Mouse (Mus musculus) olfactory bulb, adult 2 months (tissue): ENCODE measurements around the gene Tctn1.

Experiments used
- CTCF ChIP-seq: fragments of 200-500 bp; IDR thresholded peaks from 2 replicates; pipeline ENCODE4 v1.5.1; 2012; ENCODE audit warnings: low read depth, mild to moderate bottlenecking, low read length, moderate library complexity; ENCODE audit not compliant: insufficient read depth
- POLR2A ChIP-seq: fragments of 200-500 bp; IDR thresholded peaks from 2 replicates; pipeline ENCODE4 v1.6.1; 2012; ENCODE audit warnings: mild to moderate bottlenecking, low read depth, low read length, moderate library complexity; ENCODE audit not compliant: insufficient read depth

GRCm38 (mm10) chr5:122305472-122305871 is 41.2 kb upstream of the Tctn1 start:
- TF ChIP-seq CTCF: no peak
- TF ChIP-seq POLR2A: no peak
